29 mouse cellular contexts compared by ENCODE assay signal in genomic region chr15:98850668-98851067, GRCm38 (mm10). TPM values are rescaled to one million over a fixed set of nuclear protein-coding genes. Genes with fewer than 3 reads are reported as not detected.
DNase-seq lines count a peak whose midpoint lies in the region; ATAC-seq lines count a peak whose summit lies in the region.
"Had no signal": no experiment of that assay in that cellular context is flagged by ENCODE, and none has a peak within 500 bp of the region (broad histone marks: within the 10 kb centered on the region; RNA-seq: fewer than 3 reads in every experiment).

No protein-coding gene starts in this region.

- H3K4me3 ChIP-seq in heart, embryonic 10.5 days, result no peak overlapping the region
- H3K4me3 ChIP-seq in intestine, embryonic 16.5 days (ENCODE audit: low read length), result no peak overlapping the region
- H3K4me3 ChIP-seq: embryonic facial prominence, embryonic 15.5 days; forebrain, embryonic 13.5 days; hindbrain, embryonic 12.5 days; liver, embryonic 12.5 days had no signal

- peak; percentile 28 for DNase-seq in adrenal gland, postnatal 25 days
- DNase-seq in adrenal gland, adult 2 months, result no peak
- DNase-seq in cerebellum, postnatal 25 days, result peak; percentile 57 to 71
- no peak for DNase-seq in cerebellum, adult 8-10 months
- DNase-seq in heart, adult 11 months, result peak; percentile 96
- DNase-seq in heart, embryonic 10.5 days (ENCODE audit: low spot score), result no peak
- DNase-seq in layer of hippocampus, postnatal 25 days (ENCODE audit: extremely low spot score in 1 of 2, low spot score in 1 of 2), result no peak
- DNase-seq: kidney, adult 11 months; left cerebral cortex, postnatal 4 days; liver, postnatal 0 days; lung, postnatal 36 days; right cerebral cortex, postnatal 4 days; thymus, adult 18-20 months; thymus, postnatal 25 days had no signal

- no peaks in the 10 kb centered on the region for H3K27me3 ChIP-seq in heart, embryonic 10.5 days (ENCODE audit: insufficient read depth, poor library complexity, severe bottlenecking)
- H3K27me3 ChIP-seq in intestine, embryonic 16.5 days (replicated peaks; ENCODE audit: control insufficient read depth, insufficient read depth, low read length), result no peaks in the 10 kb centered on the region
- H3K27me3 ChIP-seq: embryonic facial prominence, embryonic 15.5 days; forebrain, embryonic 13.5 days; hindbrain, embryonic 12.5 days; liver, embryonic 12.5 days; Patski had no signal

- WGBS in heart, embryonic 10.5 days, result 90% methylated on average over 14 of the region's 14 CpGs
- WGBS in intestine, embryonic 16.5 days, result 77% methylated on average over 14 of the region's 14 CpGs

- H3K4me2 ChIP-seq in intestine, embryonic 16.5 days (ENCODE audit: low read depth, low read length), result no peak overlapping the region
- H3K4me2 ChIP-seq: embryonic facial prominence, embryonic 15.5 days; forebrain, embryonic 13.5 days; heart, embryonic 11.5 days; hindbrain, embryonic 12.5 days; liver, embryonic 12.5 days; midbrain, embryonic 11.5 days had no signal

- peak; percentile 38; the same call in 1 of the 2 replicates for ATAC-seq in intestine, embryonic 16.5 days
- ATAC-seq: forebrain, embryonic 13.5 days; hindbrain, postnatal 0 days; liver, embryonic 12.5 days; liver, postnatal 0 days; midbrain, embryonic 16.5 days; Patski had no signal

- H3K27ac ChIP-seq in heart, embryonic 10.5 days, result no peak overlapping the region
- no peak overlapping the region for H3K27ac ChIP-seq in intestine, embryonic 16.5 days (ENCODE audit: low read length)
- H3K27ac ChIP-seq: embryonic facial prominence, embryonic 10.5 days; embryonic facial prominence, embryonic 15.5 days; forebrain, embryonic 13.5 days; hindbrain, embryonic 12.5 days; hindbrain, postnatal 0 days; liver, embryonic 12.5 days; stomach, postnatal 0 days had no signal

- H3K36me3 ChIP-seq in heart, embryonic 10.5 days, result peaks cover 100% of the 10 kb centered on the region
- H3K36me3 ChIP-seq in intestine, embryonic 16.5 days (ENCODE audit: control insufficient read depth, insufficient read depth, low read length), result peaks cover 60% of the 10 kb centered on the region

- no peaks in the 10 kb centered on the region for H3K9me3 ChIP-seq in heart, embryonic 10.5 days
- H3K9me3 ChIP-seq in intestine, embryonic 16.5 days (ENCODE audit: control insufficient read depth, low read length), result no peaks in the 10 kb centered on the region
- H3K9me3 ChIP-seq: embryonic facial prominence, embryonic 10.5 days; embryonic facial prominence, embryonic 15.5 days; forebrain, embryonic 13.5 days; hindbrain, embryonic 12.5 days; liver, embryonic 12.5 days had no signal

- H3K4me1 ChIP-seq in heart, embryonic 10.5 days, result peaks cover 4% of the 10 kb centered on the region; the same call in 1 of the 2 replicates
- peaks cover 5% of the 10 kb centered on the region; the same call in 1 of the 2 replicates for H3K4me1 ChIP-seq in intestine, embryonic 16.5 days (ENCODE audit: control insufficient read depth, insufficient read depth, low read length)
- H3K4me1 ChIP-seq: embryonic facial prominence, embryonic 10.5 days; embryonic facial prominence, embryonic 15.5 days; forebrain, embryonic 13.5 days; hindbrain, embryonic 12.5 days; liver, embryonic 12.5 days had no signal

- no peak overlapping the region; the same call in 1 of the 2 replicates for H3K9ac ChIP-seq in intestine, embryonic 16.5 days (ENCODE audit: low read depth, low read length)
- H3K9ac ChIP-seq: embryonic facial prominence, embryonic 15.5 days; forebrain, embryonic 13.5 days; hindbrain, embryonic 12.5 days; liver, embryonic 12.5 days; liver, postnatal 0 days had no signal

RNA-seq across cellular contexts. Expression of gene Prkag1, which starts 19.3 kb away (rescaled TPM):
- total RNA-seq in adrenal gland, postnatal 25 days (2021), result 60.4 and 78.6 TPM in 2 replicates
- 10 to 100 TPM; 77.1 to 79.8 TPM for total RNA-seq in adrenal gland, adult 2 months (2021)
- 54.9 and 57.3 TPM in 2 replicates for polyA plus RNA-seq in adrenal gland, adult 2 months (2012; rRNA removed)
- polyA plus RNA-seq in heart, embryonic 10.5 days (2016; fragmentation: Nextera tagmentation; extraction: Ambion mirVana), result 95.0 and 97.7 TPM in 2 replicates
- 92.2 and 94.6 TPM in 2 replicates for polyA plus RNA-seq in intestine, embryonic 16.5 days (2015; fragmentation: Nextera tagmentation; extraction: Ambion mirVana)
- total RNA-seq in layer of hippocampus, postnatal 25 days (2021), result 10 to 100 TPM; 51.2 to 51.3 TPM

RNA-seq across cellular contexts. Expression of gene Kmt2d, which starts 20.3 kb away (rescaled TPM):
- 63.0 and 83.0 TPM in 2 replicates for total RNA-seq in adrenal gland, postnatal 25 days (2021)
- total RNA-seq in adrenal gland, adult 2 months (2021), result 10 to 100 TPM; 36.8 to 58.2 TPM
- polyA plus RNA-seq in adrenal gland, adult 2 months (2012; rRNA removed), result 21.0 and 22.3 TPM in 2 replicates
- 10.1 and 12.0 TPM in 2 replicates for polyA plus RNA-seq in heart, embryonic 10.5 days (2016; fragmentation: Nextera tagmentation; extraction: Ambion mirVana)
- 7.7 and 7.9 TPM in 2 replicates for polyA plus RNA-seq in intestine, embryonic 16.5 days (2015; fragmentation: Nextera tagmentation; extraction: Ambion mirVana)
- 100 to 1,000 TPM in 1 of 2 experiments, 10 to 100 TPM in 1; 65.4 to 102 TPM for total RNA-seq in layer of hippocampus, postnatal 25 days (2021)

RNA-seq across cellular contexts. Expression of gene Ddn, which starts 41.4 kb away (rescaled TPM):
- total RNA-seq in adrenal gland, postnatal 25 days (2021), result 0.09 and 0.24 TPM in 2 replicates
- under 1 TPM in 1 of 2 experiments, not detected in 1; 0.35 TPM for total RNA-seq in adrenal gland, adult 2 months (2021)
- 0.03 and 0.08 TPM in 2 replicates for polyA plus RNA-seq in adrenal gland, adult 2 months (2012; rRNA removed)
- 0.06 TPM in 1 of 2 replicates, not detected in the other for polyA plus RNA-seq in heart, embryonic 10.5 days (2016; fragmentation: Nextera tagmentation; extraction: Ambion mirVana)
- not detected in 2 replicates for polyA plus RNA-seq in intestine, embryonic 16.5 days (2015; fragmentation: Nextera tagmentation; extraction: Ambion mirVana)
- total RNA-seq in layer of hippocampus, postnatal 25 days (2021), result 1,000 to 10,000 TPM; 1,586 to 1,599 TPM
- total RNA-seq: granulocyte monocyte progenitor cell, adult 5-6 weeks had no signal
- polyA plus RNA-seq: embryonic facial prominence, embryonic 10.5 days; liver, embryonic 12.5 days; liver, postnatal 0 days; lung, embryonic 16.5 days; Patski; stomach, postnatal 0 days had no signal

RNA-seq across cellular contexts. Expression of gene Rhebl1, which starts 43.7 kb away (rescaled TPM):
- 3.7 and 4.4 TPM in 2 replicates for total RNA-seq in adrenal gland, postnatal 25 days (2021)
- total RNA-seq in adrenal gland, adult 2 months (2021), result 1 to 10 TPM in 1 of 2 experiments, under 1 TPM in 1; 0.69 to 3.6 TPM
- polyA plus RNA-seq in adrenal gland, adult 2 months (2012; rRNA removed), result 1.3 and 2.0 TPM in 2 replicates
- 6.5 and 11.8 TPM in 2 replicates for polyA plus RNA-seq in heart, embryonic 10.5 days (2016; fragmentation: Nextera tagmentation; extraction: Ambion mirVana)
- 11.3 and 12.3 TPM in 2 replicates for polyA plus RNA-seq in intestine, embryonic 16.5 days (2015; fragmentation: Nextera tagmentation; extraction: Ambion mirVana)
- total RNA-seq in layer of hippocampus, postnatal 25 days (2021), result 1 to 10 TPM; 4.7 to 7.7 TPM

RNA-seq across cellular contexts. Expression of gene Dhh, which starts 47.7 kb away (rescaled TPM):
- 1.1 and 2.4 TPM in 2 replicates for total RNA-seq in adrenal gland, postnatal 25 days (2021)
- total RNA-seq in adrenal gland, adult 2 months (2021), result 1 to 10 TPM; 2.3 to 3.5 TPM
- polyA plus RNA-seq in adrenal gland, adult 2 months (2012; rRNA removed), result 3.1 and 3.8 TPM in 2 replicates
- polyA plus RNA-seq in heart, embryonic 10.5 days (2016; fragmentation: Nextera tagmentation; extraction: Ambion mirVana), result 2.9 and 3.0 TPM in 2 replicates
- 0.83 and 1.6 TPM in 2 replicates for polyA plus RNA-seq in intestine, embryonic 16.5 days (2015; fragmentation: Nextera tagmentation; extraction: Ambion mirVana)
- under 1 TPM; 0.17 to 0.19 TPM for total RNA-seq in layer of hippocampus, postnatal 25 days (2021)
- total RNA-seq: granulocyte monocyte progenitor cell, adult 5-6 weeks; megakaryocyte, adult 5-6 weeks had no signal
- polyA plus RNA-seq: liver, postnatal 0 days; Patski had no signal

Comparison
In these comparisons a context has a peak if more than half of its experiments do, and no peak if none do; other contexts are left out.
1. DNase-seq: peak in adrenal gland, postnatal 25 days (single experiment), cerebellum, postnatal 25 days (2 of 2) and heart, adult 11 months (single experiment); none in adrenal gland, adult 2 months (single experiment), cerebellum, adult 8-10 months (single experiment), heart, embryonic 10.5 days (single experiment) and layer of hippocampus, postnatal 25 days (0 of 2).
2. RNA of gene Ddn, which starts 41.4 kb away (total RNA-seq): 1,586 to 1,599 TPM in layer of hippocampus, postnatal 25 days; 0.35 TPM in adrenal gland, adult 2 months and 0.09 to 0.24 TPM in adrenal gland, postnatal 25 days; every median in the first group is over 1,000 times any median in the second.